Mouse (Mus musculus) thymus, postnatal 0 days (tissue): Measurements from ENCODE around the gene Pelo. TPM values are rescaled to one million over a fixed set of nuclear protein-coding genes. Genes with fewer than 3 reads are reported as not detected.

Experiments used
- DNase-seq: peaks from one replicate; pipeline ENCODE4 v3.0.0-alpha.2; 2015; ENCODE audit warnings: low spot score
- polyA plus RNA-seq: library from polyadenylated mRNA; unstranded; fragments of >200 nt; fragmentation: Nextera tagmentation; extraction: Ambion mirVana; gene quantifications from 2 replicates; pipeline ENCODE4 v1.2.1, GENCODE M21; 2015

The Pelo gene
- polyA plus RNA-seq, 1 experiment from 2014 or later, result 7.8 TPM

GRCm38 (mm10) chr13:115050660-115051559 is 39.1 kb downstream of the Pelo start:
- no peak for DNase-seq

- DNase-seq, result no peak
These were observed 47.3 kb downstream of the Pelo start for GRCm38 (mm10) chr13:115042652-115043051.

Other genes starting within 250 kb of the Pelo start
- 0.54 and 1.4 TPM in 2 replicates for gene Itga2, start 158.1 kb downstream of the Pelo start, polyA plus RNA-seq
- 2.0 and 2.6 TPM in 2 replicates for gene Gm49395, start 11.7 kb upstream of the Pelo start, polyA plus RNA-seq
- 2.0 and 2.5 TPM in 2 replicates for gene Itga1, start 11.8 kb upstream of the Pelo start, polyA plus RNA-seq